Mouse (Mus musculus) spleen, embryonic (tissue): ENCODE data around the gene Tcte1.

Source experiments
- CTCF ChIA-PET: fragments of 350-600 bp; sonication (Branson Sonifier 250); formaldehyde crosslinking; loops from one replicate; lab custom pipeline; 2022; lab: Charles Lee

Gene Tcte1

GRCm38 (mm10) chr17:45545278-45545961, 22.2 kb downstream of the Tcte1 start:
- CTCF ChIA-PET, result no interaction called here

- CTCF ChIA-PET, result no interaction called here
Observed at GRCm38 (mm10) chr17:45546941-45547340, 23.7 kb downstream of the Tcte1 start.

GRCm38 (mm10) chr17:45547461-45548190, 24.4 kb downstream of the Tcte1 start:
- CTCF ChIA-PET, result no interaction called here

GRCm38 (mm10) chr17:45548541-45549512, 25.6 kb downstream of the Tcte1 start:
- CTCF ChIA-PET, result interaction anchor here (0.6 to 1.2 kb wide), 4 partner anchors 11 to 77 kb away, joined by 3 to 8 read pairs (median 4); no protein-coding TSS in a partner anchor

GRCm38 (mm10) chr17:45549617-45550181, 26.5 kb downstream of the Tcte1 start, which contains the start of gene Tmem151b:
Gene Tmem151b, minus strand, starts transcription at chr17:45549677.
- CTCF ChIA-PET, result no interaction called here

- CTCF ChIA-PET, result interaction anchor here (1.6 kb wide), 1 partner anchor 24 kb away, joined by 10 read pairs; no protein-coding TSS in a partner anchor
Observed at GRCm38 (mm10) chr17:45550253-45550652, 27.0 kb downstream of the Tcte1 start.

GRCm38 (mm10) chr17:45551249-45551796, 28.1 kb downstream of the Tcte1 start:
- CTCF ChIA-PET, result interaction anchor here (0.6 to 1.6 kb wide), 2 partner anchors 23 to 325 kb away, joined by 6 to 10 read pairs; no protein-coding TSS in a partner anchor

- CTCF ChIA-PET, result interaction anchor here (0.6 to 1.6 kb wide), 5 partner anchors 23 to 325 kb away, joined by 3 to 10 read pairs (median 6); no protein-coding TSS in a partner anchor
Observed at GRCm38 (mm10) chr17:45551816-45552451, 28.7 kb downstream of the Tcte1 start.

- CTCF ChIA-PET, result interaction anchor here (0.7 to 1.3 kb wide), 3 partner anchors 30 to 694 kb away, joined by 3 to 10 read pairs (median 6); no protein-coding TSS in a partner anchor
Observed at GRCm38 (mm10) chr17:45553065-45553464, 29.8 kb downstream of the Tcte1 start.

- CTCF ChIA-PET, result interaction anchor here (0.6 to 1.1 kb wide), 2 partner anchors 28 to 74 kb away, joined by 3 to 11 read pairs; no protein-coding TSS in a partner anchor
Observed at GRCm38 (mm10) chr17:45554420-45554819, 31.2 kb downstream of the Tcte1 start.

- CTCF ChIA-PET, result interaction anchor here (0.6 to 1.5 kb wide), 4 partner anchors 10 to 75 kb away, joined by 3 to 4 read pairs (median 4); no protein-coding TSS in a partner anchor
Observed at GRCm38 (mm10) chr17:45555452-45556106, 32.3 kb downstream of the Tcte1 start, which contains the start of gene Nfkbie. Gene Nfkbie, plus strand, starts transcription at chr17:45555703.

- CTCF ChIA-PET, result interaction anchor here (0.6 to 1.5 kb wide), 4 partner anchors 10 to 75 kb away, joined by 3 to 4 read pairs (median 4); no protein-coding TSS in a partner anchor
Observed at GRCm38 (mm10) chr17:45556107-45556489, 32.9 kb downstream of the Tcte1 start.

- CTCF ChIA-PET, result interaction anchor here (0.5 to 1.5 kb wide), 3 partner anchors 9 to 1296 kb away, joined by 3 to 4 read pairs (median 4); no protein-coding TSS in a partner anchor
Observed at GRCm38 (mm10) chr17:45556514-45557245, 33.4 kb downstream of the Tcte1 start.

GRCm38 (mm10) chr17:45557246-45557824, 34.1 kb downstream of the Tcte1 start:
- CTCF ChIA-PET, result interaction anchor here (0.6 to 1.5 kb wide), 5 partner anchors 9 to 1234 kb away, joined by 3 to 6 read pairs (median 4); no protein-coding TSS in a partner anchor

- CTCF ChIA-PET, result interaction anchor here (0.6 to 1.5 kb wide), 5 partner anchors 8 to 1234 kb away, joined by 3 to 8 read pairs (median 6); partner anchors contain the start of gene Hsp90ab1
Observed at GRCm38 (mm10) chr17:45557998-45558862, 35.0 kb downstream of the Tcte1 start.

GRCm38 (mm10) chr17:45559732-45560525, 36.7 kb downstream of the Tcte1 start:
- CTCF ChIA-PET, result interaction anchor here (0.6 kb wide), 1 partner anchor 869 kb away, joined by 3 read pairs; the partner anchor contains the start of gene Crip3
